Mouse (Mus musculus) heart, embryonic 11.5 days (tissue): ENCODE results near the gene Wee2. TPM values are rescaled to one million over a fixed set of nuclear protein-coding genes. Genes with fewer than 3 reads are reported as not detected.

Source experiments
- ATAC-seq: fragments of 200-750 bp; cut with Nextera tagmentation; replicated peaks from 2 replicates; pipeline ENCODE4 v1.8.0; 2017; ENCODE audit warnings: moderate library complexity; ENCODE audit not compliant: insufficient number of reproducible peaks, low FRiP score, low TSS enrichment
- H3K27ac ChIP-seq: fragments of 300-500 bp; sonication (generic); 2 replicates; pipeline ENCODE4 v1.5.1; 2014; ENCODE audit warnings: mild to moderate bottlenecking, low read depth, low read length
- H3K27me3 ChIP-seq: fragments of 300-500 bp; sonication (generic); 2 replicates; pipeline ENCODE4 v1.6.1; 2014; ENCODE audit warnings: mild to moderate bottlenecking, low read length, mixed read lengths; ENCODE audit not compliant: control insufficient read depth, insufficient read depth
- H3K36me3 ChIP-seq: fragments of 300-500 bp; sonication (generic); 2 replicates; pipeline ENCODE4 v1.6.1; 2014; ENCODE audit warnings: mild to moderate bottlenecking, low read length, moderate library complexity, mixed read lengths; ENCODE audit not compliant: control insufficient read depth, insufficient read depth
- H3K4me1 ChIP-seq: fragments of 300-500 bp; sonication (generic); 2 replicates; pipeline ENCODE4 v1.6.1; 2014; ENCODE audit warnings: low read length; ENCODE audit not compliant: control insufficient read depth, insufficient read depth
- H3K4me2 ChIP-seq: fragments of 300-500 bp; sonication (generic); 2 replicates; pipeline ENCODE4 v1.6.1; 2014; ENCODE audit warnings: mild to moderate bottlenecking, moderate library complexity
- H3K4me3 ChIP-seq: fragments of 300-500 bp; sonication (generic); 2 replicates; pipeline ENCODE4 v1.5.1; 2014; ENCODE audit warnings: low read depth, low read length
- H3K9ac ChIP-seq: fragments of 300-500 bp; sonication (generic); 2 replicates; pipeline ENCODE4 v1.6.1; 2014; ENCODE audit warnings: mild to moderate bottlenecking, low read depth, low read length, moderate library complexity
- H3K9me3 ChIP-seq: fragments of 300-500 bp; sonication (generic); replicated peaks from 2 replicates; pipeline ENCODE4 v1.6.1; 2016; ENCODE audit warnings: low read length; ENCODE audit not compliant: control insufficient read depth
- WGBS: fragments of 180-500 bp; shearing (Covaris S2); extraction: QIAGEN DNeasy Blood & Tissue Kit; methylation state at CpG from one replicate; pipeline ENCODE4 v1.1.7; 2014; ENCODE audit not compliant: insufficient replicate concordance; 5-methylcytosine and 5-hydroxymethylcytosine counted together
- polyA plus RNA-seq: library from polyadenylated mRNA; unstranded; fragments of >200 nt; fragmentation: Nextera tagmentation; extraction: Ambion mirVana; gene quantifications from 2 replicates; pipeline ENCODE4 v1.2.1, GENCODE M21; 2014

Wee2 gene
- polyA plus RNA-seq, 1 experiment from 2014 or later: not detected

DNA sequence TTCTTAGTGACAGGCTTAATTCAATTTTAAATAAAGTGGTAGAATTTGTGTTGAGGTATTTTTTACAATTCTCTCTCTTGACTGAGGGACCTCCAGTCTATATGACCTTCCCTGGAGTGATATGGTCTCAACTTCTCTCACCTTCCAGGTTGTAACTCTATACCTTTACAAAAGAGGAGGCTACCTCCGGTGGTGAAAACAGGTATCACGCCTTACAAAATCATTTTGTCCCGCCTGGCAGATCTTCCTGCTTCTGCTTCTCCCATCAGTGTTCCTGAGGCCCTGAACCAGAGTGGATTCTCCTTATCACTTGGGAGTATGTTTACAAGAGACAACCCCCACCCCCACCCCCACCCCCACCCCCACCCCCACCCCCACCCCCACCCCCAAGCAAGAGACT is 2.9 kb downstream of the Wee2 start:
- Histone ChIP-seq H3K4me1 (no peaks in the 10 kb centered on the region), H3K27ac (no peak overlapping the region), H3K9me3 (no peaks in the 10 kb centered on the region), H3K27me3 (peaks cover 8% of the 10 kb centered on the region), H3K9ac (no peak overlapping the region), H3K4me3 (no peak overlapping the region), H3K36me3 (no peaks in the 10 kb centered on the region), H3K4me2 (no peak overlapping the region)
- no peak for ATAC-seq
- WGBS: 18% methylated on average over 3 of the region's 3 CpGs

DNA sequence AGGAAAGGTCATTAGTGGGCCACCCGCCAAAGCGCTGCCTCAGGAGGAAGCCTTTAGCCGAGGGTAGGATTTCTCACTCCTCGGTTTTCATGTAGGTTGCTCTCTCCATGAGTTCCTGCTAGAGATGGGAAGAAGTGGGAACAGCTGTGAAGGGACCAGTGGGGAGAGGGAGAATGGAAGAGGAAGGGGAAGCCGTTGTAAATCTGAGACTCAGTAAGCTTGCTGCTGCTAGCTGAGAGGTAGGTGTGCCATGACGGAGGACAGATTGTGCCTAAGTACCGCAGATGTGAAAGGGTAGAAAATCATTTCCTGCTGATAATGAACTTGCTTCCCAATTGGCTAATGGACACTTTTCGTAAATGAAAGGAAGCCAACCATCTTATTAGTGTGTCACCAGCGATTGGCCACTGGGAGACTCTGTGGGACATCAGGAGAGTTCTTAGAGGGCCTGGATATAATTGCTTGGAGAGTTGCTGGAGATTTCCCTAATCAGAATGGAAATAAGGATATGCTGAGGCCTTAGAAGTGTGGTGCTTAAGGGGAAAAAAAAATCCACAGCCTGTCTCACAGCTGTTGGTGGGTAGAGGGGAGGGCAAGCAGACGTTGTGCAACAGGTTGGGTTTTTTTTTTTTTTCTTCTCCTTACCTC is 4.5 kb downstream of the Wee2 start:
- no peak overlapping the region for H3K4me2 ChIP-seq
- no peak overlapping the region for H3K9ac ChIP-seq
- H3K36me3 ChIP-seq: no peaks in the 10 kb centered on the region
- WGBS: 21% methylated on average over 10 of the region's 10 CpGs
- no peak overlapping the region for H3K27ac ChIP-seq
- no peaks in the 10 kb centered on the region for H3K9me3 ChIP-seq
- peaks cover 8% of the 10 kb centered on the region for H3K27me3 ChIP-seq
- no peaks in the 10 kb centered on the region for H3K4me1 ChIP-seq
- H3K4me3 ChIP-seq: no peak overlapping the region
- no peak for ATAC-seq

DNA sequence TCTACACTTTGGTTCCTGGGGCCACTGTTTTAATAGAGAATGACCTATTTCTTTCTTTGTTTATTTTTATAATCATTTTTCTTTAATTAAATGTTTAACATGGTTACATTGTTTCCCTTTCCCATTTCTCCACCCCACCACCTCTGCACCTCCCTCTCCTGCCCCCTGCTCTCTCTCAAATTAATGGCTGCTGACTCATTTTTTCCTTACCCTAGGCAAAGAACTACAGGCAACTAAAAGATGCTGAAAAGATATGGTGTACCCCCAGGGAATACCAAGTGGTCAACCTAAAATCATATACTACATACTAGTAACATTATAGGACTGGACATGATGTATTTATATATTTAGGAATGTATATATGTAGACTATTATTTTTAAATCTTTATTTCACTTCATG is 9.7 kb downstream of the Wee2 start:
- Histone ChIP-seq H3K4me1 (no peaks in the 10 kb centered on the region), H3K27me3 (peaks cover 5% of the 10 kb centered on the region; the same call in 1 of the 2 replicates), H3K9me3 (no peaks in the 10 kb centered on the region), H3K4me3 (no peak overlapping the region), H3K27ac (no peak overlapping the region), H3K9ac (no peak overlapping the region), H3K4me2 (no peak overlapping the region), H3K36me3 (no peaks in the 10 kb centered on the region)
- no peak for ATAC-seq

DNA sequence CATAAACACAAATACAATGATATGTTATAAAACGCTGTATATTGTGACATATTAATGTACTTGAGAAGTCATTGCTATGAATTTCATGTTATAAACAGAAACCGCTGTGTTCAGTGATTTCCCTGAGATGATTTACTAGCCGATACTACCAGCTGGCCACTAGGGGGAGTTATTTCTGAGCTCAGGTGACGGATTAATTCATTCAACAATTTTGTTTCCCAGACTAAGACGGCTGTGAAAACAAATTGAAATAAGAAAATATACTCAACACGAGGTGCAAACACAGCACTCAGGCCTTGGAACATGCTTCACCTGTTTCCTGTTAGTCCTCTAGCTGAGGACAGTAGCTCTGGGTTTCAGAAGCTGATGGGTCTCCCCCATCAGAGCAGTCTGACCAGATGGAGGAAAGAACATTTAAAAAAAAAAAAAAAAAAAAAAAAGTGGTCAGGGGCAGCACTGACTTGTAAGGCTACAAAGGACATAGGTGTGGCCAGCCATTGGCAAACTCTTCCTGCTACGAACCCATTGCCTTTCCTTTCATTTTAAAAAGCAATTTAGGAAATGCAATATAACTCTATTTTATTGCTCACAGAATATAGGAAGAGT is 15.7 kb downstream of the Wee2 start:
- Histone ChIP-seq H3K9me3 (no peaks in the 10 kb centered on the region), H3K4me2 (no peak overlapping the region), H3K4me1 (no peaks in the 10 kb centered on the region), H3K4me3 (no peak overlapping the region), H3K27me3 (peaks cover 3% of the 10 kb centered on the region; the same call in 1 of the 2 replicates), H3K27ac (no peak overlapping the region), H3K9ac (no peak overlapping the region), H3K36me3 (no peaks in the 10 kb centered on the region)
- WGBS: 22% methylated on average over 7 of the region's 7 CpGs
- no peak for ATAC-seq

DNA sequence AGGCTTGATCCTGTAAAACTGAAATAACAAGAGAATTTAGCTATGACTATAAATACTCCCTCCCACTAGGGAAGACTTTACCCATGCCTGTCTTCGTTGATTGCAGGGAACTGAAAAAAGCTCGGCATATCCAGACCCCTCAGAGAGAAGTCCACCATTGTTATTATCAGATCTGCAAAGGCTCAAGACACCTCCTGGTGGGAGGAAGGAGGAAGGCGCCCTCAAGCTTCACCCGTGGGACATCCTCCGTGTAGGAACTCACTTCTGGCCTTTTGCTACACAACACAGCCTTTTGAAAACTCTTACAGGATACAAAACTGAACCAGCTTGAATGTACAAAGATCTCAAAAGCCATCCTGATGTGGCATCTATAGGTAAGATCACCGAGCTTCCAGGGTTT is 26.8 kb downstream of the Wee2 start:
- H3K27me3 ChIP-seq: no peaks in the 10 kb centered on the region
- no peak overlapping the region for H3K4me3 ChIP-seq
- no peak overlapping the region for H3K9ac ChIP-seq
- no peaks in the 10 kb centered on the region for H3K36me3 ChIP-seq
- no peaks in the 10 kb centered on the region for H3K9me3 ChIP-seq
- H3K4me1 ChIP-seq: no peaks in the 10 kb centered on the region
- H3K27ac ChIP-seq: no peak overlapping the region
- H3K4me2 ChIP-seq: no peak overlapping the region
- WGBS: 47% methylated on average over 6 of the region's 6 CpGs
- no peak for ATAC-seq

DNA sequence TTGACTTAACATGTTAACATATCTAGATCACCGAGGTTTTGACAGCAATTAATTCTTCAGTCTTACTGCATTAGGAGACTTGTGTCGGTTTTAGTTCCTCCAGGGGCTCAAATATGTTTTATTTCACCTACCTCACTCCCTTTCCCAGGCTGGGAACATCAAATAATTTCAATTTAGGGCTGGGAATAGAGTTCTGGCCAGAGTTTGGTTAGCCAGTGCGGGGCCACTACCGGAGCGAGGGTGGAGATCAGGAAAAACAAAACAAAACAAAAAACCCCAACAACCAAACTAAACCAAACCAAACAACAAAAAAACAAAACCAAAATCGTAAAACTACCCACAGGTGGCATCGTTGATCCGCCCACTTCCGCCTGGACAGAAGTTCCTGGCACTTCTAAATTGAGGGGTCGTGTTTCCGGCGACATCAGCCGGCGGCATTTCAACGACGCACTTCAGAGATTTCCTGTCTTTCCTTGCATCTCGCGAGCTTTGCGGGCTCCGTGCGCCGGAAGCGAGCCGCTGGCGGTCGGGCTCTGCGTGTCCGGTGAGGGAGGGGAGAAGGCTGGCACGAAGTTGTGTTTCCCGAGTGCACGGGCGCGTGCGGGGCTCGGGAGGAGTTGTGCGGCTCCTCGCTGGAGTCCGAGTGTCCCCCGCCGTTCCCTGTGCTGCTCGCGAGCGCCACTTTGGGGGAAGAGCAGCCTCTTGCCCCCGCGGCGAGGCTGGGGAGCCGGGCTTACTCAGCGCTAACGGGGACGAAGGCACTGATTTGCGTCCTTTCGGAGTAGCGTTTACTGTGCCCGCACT is 32.2 kb downstream of the Wee2 start, which contains the start of gene Ssbp1:
Gene Ssbp1 (plus strand): TSS at position 437 of the 804 bp plus-strand sequence.
- Histone ChIP-seq H3K4me3 (peak within 1 kb of the TSS; percentile 80), H3K36me3 (peaks cover 15% of the 10 kb centered on the region), H3K9ac (peak within 1 kb of the TSS; percentile 94), H3K9me3 (no peaks in the 10 kb centered on the region), H3K4me2 (peak within 1 kb of the TSS; percentile 83), H3K27ac (peak within 1 kb of the TSS; percentile 93), H3K27me3 (no peaks in the 10 kb centered on the region), H3K4me1 (peaks cover 4% of the 10 kb centered on the region)
- peak; percentile 91 for ATAC-seq
- WGBS: 1% methylated on average over 54 of the region's 54 CpGs

DNA sequence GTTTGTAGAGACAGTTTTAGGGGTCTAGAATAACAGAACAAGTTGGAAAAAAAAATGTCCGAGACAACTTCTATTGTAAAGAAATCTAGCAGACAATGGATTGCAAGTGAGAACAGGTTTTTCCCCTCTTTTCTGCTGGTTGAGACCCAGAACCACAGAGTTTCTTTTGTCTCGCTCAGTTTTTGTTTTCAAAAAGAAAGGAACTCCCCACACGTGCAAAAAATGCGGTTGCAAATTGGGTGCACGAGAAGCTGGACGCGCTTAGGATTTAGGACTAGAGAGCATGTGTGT is 32.8 kb downstream of the Wee2 start:
- Histone ChIP-seq H3K9me3 (no peaks in the 10 kb centered on the region), H3K4me2 (peak overlapping the region; percentile 83), H3K4me1 (peaks cover 4% of the 10 kb centered on the region), H3K27me3 (no peaks in the 10 kb centered on the region), H3K9ac (peak overlapping the region; percentile 94), H3K36me3 (peaks cover 18% of the 10 kb centered on the region), H3K4me3 (peak overlapping the region; percentile 80), H3K27ac (peak overlapping the region; percentile 93)
- ATAC-seq: no peak
- under 1% methylated on average over 7 of the region's 7 CpGs for WGBS

DNA sequence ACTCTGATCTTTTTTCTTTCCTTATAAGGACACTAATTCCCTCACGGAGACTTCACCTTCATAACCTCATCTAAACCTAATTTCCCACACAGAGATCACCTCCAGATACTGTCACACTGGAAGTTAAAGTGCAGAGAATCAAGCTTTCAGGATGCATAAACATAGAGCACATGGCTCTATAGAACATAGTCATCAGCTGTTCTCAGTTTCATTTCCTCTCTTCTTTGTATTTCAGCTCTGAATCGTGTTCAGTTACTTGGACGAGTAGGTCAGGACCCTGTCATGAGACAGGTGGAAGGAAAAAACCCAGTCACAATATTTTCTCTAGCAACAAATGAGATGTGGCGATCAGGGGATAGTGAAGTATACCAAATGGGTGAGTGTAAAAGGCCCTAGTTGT is 37.2 kb downstream of the Wee2 start:
- Histone ChIP-seq H3K36me3 (peaks cover 38% of the 10 kb centered on the region), H3K4me1 (peaks cover 4% of the 10 kb centered on the region), H3K27ac (no peak overlapping the region), H3K9ac (no peak overlapping the region), H3K27me3 (no peaks in the 10 kb centered on the region), H3K4me2 (no peak overlapping the region), H3K9me3 (no peaks in the 10 kb centered on the region), H3K4me3 (no peak overlapping the region)
- WGBS: 90% methylated on average over 4 of the region's 4 CpGs
- no peak for ATAC-seq
